Mouse (Mus musculus): ENCODE measurements around the gene Osbpl11. TPM values are rescaled to one million over a fixed set of nuclear protein-coding genes. Genes with fewer than 3 reads are reported as not detected.
"Not testable (repeated sequence)": the region's sequence is repeated elsewhere in the genome, so short reads cannot be mapped to it uniquely, and the experiment has no call there.

Gene Osbpl11
- total RNA-seq, 2 experiments from 2014 or later = 3.4 to 5.7 TPM

- ATAC-seq (replicated peaks; ENCODE audit: low FRiP score, poor library complexity, severe bottlenecking) = no peak
Observed at GRCm38 (mm10) chr16:33174695-33175094, 10.2 kb upstream of the Osbpl11 start.

DNA sequence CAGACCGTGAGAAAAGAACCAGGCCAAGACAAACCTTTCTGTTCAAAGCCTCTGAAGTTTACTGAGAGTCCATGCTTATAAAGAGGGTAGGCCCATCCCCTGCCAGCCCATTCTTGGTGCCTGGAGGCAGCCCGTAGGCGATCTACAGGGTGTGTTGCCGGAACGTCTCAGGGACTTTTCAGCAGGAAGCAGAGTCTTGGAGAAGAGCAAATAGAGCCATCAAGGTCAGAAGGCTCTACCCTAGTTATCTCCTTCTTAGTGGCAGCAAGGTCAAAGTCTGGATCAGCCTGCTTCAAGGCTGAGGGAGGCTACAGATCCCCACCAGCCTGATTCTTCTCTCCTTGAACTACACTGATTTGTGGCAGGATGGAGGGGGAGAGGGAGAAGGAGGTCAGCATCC is 8.0 kb upstream of the Osbpl11 start:
- not testable (repeated sequence) for ATAC-seq (replicated peaks; ENCODE audit: low FRiP score, poor library complexity, severe bottlenecking)

GRCm38 (mm10) chr16:33177722-33178121 is 7.1 kb upstream of the Osbpl11 start:
- ATAC-seq (replicated peaks; ENCODE audit: low FRiP score, poor library complexity, severe bottlenecking) = no peak

- no peak for ATAC-seq (replicated peaks; ENCODE audit: low FRiP score, poor library complexity, severe bottlenecking)
Observed at GRCm38 (mm10) chr16:33178278-33179074, 6.4 kb upstream of the Osbpl11 start.

DNA sequence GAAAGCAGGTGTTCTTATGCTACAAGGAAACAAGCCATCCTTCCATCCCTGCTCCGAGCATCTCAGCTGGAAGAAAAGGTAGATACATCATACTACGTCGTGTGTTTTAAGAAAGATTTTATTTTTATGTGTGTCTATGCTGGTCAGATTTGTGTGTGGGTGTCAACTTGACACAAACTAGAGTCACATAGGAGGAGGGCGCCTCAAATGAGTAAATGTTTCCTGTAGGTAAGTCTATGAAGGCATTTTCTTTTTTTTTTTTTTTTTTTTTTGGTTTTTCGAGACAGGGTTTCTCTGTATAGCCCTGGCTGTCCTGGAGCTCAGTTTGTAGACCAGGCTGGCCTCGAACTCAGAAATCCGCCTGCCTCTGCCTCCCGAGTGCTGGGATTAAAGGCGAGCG is 5.6 kb upstream of the Osbpl11 start:
- not testable (repeated sequence) for ATAC-seq (replicated peaks; ENCODE audit: low FRiP score, poor library complexity, severe bottlenecking)

DNA sequence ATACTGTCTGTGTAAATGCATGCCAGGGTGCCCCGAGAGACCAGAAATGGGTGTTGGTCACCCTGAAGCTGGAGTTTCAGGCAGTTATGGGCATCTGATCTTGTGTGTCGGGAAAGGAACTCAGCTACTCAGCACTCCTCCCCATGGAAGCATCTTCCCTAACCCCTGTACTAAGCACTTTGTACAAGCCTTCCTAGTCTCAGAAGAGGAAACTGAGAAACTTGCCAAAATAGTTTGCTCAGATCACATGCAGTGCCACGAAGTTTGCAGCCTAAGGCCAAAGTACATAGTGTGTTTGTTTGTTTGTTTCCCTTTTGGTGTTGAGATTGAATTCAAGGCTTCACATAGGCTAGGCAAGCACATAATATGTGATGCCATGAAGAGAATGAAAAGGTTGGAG is 5.0 kb upstream of the Osbpl11 start:
- no peak for ATAC-seq (replicated peaks; ENCODE audit: low FRiP score, poor library complexity, severe bottlenecking)

DNA sequence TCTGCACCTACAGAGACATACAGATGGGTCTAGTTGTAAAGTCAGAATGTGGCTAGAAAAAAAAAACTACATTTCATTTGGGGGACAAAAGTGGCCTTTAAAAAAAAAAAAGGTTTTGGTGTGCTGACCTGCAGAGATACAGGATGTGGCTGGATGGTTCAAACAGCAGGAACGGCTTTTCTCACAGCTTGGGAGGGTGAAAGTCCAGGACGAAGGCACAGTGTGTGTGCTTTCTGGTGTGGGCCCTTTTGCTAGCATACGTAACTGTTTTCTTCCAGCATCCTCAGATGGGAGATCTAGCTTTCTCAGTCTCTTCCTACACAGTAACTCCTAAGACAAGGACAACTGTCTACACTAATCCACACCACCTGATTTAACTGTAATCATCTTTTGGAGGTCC is 4.1 kb upstream of the Osbpl11 start:
- ATAC-seq (replicated peaks; ENCODE audit: low FRiP score, poor library complexity, severe bottlenecking) = no peak

DNA sequence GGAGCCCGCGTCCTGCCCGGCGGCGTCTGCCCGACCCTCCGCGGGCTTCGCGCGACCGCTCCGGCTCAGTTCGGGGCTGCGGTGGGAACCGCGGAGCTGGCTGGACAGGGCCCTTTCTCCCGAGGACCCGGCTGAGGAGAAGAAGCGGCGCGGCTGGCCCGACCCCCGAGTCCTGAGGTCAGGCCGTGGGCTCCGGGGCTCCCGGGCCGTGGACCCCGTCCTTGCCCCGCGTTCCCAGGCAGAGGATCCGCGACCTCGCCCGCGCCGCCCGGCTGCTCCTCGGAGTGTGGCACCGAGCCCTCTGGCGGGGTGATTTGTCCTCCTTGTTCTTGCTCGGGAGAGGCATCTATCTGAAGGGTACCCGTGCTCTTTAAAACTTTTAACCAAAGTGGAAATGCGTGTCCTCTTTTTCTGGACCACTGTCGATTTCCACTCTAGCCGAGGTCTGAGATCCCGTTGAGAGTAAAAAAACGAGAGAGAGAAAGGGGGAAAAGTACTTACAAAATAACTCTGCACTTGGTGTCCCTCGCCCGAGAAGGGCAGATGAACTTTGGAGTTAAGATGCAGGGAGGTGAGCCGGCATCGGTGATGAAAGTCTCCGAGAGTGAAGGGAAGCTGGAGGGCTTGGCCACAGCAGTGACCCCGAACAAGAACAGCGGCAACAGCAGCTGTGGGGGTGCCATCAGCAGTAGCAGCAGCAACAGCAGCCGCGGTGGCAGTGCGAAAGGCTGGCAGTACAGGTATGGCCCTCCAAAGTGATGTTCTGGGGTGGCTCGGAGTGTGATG is 583 bp downstream of the Osbpl11 start:
- ATAC-seq (replicated peaks; ENCODE audit: low FRiP score, poor library complexity, severe bottlenecking) = peak; percentile 62

DNA sequence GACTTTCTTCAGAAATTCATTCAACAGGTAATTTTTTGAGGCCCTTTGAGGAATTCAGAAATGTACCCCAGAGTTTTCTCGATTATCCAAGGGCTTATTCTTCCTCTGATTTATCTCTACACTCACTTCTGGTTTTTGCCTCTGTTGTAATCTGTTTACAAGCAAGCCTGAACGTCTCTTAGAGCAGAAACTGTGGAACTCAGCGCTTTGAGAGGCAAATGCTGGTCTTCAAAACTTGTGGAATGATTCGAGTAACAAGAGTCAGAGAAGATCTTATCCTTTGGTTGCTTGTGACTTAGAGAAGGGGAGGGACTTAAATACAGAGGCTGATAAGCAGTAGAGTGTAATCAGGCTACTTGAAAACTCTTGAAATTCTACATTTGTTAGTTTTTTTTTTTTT is 1.3 kb downstream of the Osbpl11 start:
- ATAC-seq (replicated peaks; ENCODE audit: low FRiP score, poor library complexity, severe bottlenecking) = no peak

DNA sequence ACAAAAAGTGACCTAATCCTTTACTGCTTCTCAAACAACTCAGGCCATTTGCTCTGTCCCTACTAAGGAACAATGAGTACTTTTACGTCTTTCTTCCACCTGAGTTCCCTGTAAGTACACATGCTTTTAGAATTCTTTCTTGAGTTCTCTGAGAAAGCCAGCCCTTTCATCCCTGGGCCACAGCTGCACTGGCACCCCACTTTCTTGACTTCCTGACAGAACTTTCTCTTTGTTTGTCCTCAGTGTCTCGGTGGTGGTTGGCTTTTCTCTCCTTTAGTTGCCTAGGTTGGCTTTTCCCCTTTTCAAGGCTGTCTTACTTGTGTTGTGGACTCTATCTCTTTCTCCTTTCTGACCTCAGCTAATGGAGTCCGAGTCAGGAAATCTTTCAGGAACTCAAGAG is 3.2 kb downstream of the Osbpl11 start:
- no peak for ATAC-seq (replicated peaks; ENCODE audit: low FRiP score, poor library complexity, severe bottlenecking)

- no peak for ATAC-seq (replicated peaks; ENCODE audit: low FRiP score, poor library complexity, severe bottlenecking)
Observed at GRCm38 (mm10) chr16:33191671-33192091, 6.8 kb downstream of the Osbpl11 start.

DNA sequence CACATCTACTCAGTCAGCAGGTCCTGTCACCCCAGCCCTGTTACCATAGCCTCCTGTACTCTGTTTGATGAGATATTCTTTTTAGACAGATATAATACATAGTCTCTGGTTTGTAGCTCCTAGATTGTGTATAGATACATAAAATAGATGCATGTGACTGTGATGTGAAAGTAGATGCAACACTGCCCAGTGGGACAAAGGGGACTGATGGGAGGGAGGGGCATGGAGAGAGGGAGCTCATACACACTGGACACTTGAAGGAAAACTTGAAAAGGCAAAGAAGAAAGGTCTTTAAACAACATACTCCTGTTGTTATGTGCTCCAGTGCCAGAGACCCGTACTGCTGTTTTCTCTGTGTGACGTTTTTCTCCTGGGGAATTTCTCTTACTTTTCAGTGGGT is 7.4 kb downstream of the Osbpl11 start:
- no peak for ATAC-seq (replicated peaks; ENCODE audit: low FRiP score, poor library complexity, severe bottlenecking)

DNA sequence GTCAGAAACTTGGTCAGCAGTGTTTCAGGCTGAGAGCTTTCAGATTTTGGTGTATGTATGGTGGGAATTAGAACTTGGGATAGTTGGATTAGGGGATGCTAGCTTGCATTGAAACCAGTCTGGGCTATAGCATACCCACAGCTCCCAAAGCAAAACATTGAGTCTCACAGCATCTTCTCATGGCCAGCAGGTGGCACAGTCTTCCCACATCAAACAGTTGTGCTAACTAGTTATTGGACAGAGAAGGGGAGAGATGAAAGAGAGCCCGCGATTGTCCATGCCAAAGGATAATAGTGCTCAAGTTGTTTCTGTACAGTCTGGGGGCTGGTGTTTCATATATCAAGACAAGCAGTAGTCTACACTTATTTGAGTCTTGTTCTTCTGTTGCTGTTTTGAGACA is 8.8 kb downstream of the Osbpl11 start:
- peak; percentile 40; the same call in 1 of the 2 replicates for ATAC-seq (replicated peaks; ENCODE audit: low FRiP score, poor library complexity, severe bottlenecking)

GRCm38 (mm10) chr16:33195686-33196313 is 10.9 kb downstream of the Osbpl11 start:
- ATAC-seq (replicated peaks; ENCODE audit: low FRiP score, poor library complexity, severe bottlenecking) = no peak

DNA sequence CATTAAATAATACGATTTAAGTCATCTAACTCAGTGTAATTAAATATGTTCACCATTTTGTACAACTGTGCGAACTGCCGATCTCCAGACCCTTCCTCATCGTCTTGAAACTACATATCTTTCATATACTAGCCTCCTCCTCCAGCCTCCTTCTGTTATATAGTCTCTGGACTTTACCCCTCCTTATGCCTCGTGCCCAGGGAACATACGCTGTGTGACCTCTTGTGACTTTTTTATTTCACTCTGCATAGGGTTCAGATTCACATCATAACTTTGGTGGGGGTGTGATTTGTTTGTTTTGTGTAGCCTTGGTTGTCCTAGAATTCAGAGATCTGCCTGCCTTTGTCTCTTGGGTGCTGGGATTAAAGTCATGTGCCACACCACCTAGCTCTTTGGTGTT is 11.7 kb downstream of the Osbpl11 start:
- ATAC-seq (replicated peaks; ENCODE audit: low FRiP score, poor library complexity, severe bottlenecking) = no peak

DNA sequence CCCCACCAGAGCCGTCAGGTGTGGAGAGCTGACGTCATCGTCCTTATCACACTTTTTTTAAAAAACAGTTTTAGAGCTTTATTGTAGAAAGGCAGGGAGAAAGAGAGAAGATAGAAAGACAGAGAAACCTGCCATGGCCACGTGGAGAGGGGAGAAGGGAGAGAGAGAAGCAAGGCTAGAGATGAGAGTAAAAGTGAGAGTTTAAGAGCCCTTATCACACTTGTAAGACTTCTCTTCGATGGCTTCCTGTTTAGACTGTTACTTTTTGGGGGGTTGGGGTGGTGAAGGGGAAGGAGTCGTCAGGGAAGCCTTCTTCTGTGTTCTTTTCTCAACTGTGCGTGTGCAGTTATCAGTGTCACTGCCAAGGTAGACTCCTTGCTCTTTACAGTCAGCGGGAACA is 15.7 kb downstream of the Osbpl11 start:
- no peak for ATAC-seq (replicated peaks; ENCODE audit: low FRiP score, poor library complexity, severe bottlenecking)

- no peak for ATAC-seq (replicated peaks; ENCODE audit: low FRiP score, poor library complexity, severe bottlenecking)
Observed at GRCm38 (mm10) chr16:33210812-33211211, 25.9 kb downstream of the Osbpl11 start.

- ATAC-seq (replicated peaks; ENCODE audit: low FRiP score, poor library complexity, severe bottlenecking) = no peak
Observed at GRCm38 (mm10) chr16:33216313-33217003, 31.6 kb downstream of the Osbpl11 start.

DNA sequence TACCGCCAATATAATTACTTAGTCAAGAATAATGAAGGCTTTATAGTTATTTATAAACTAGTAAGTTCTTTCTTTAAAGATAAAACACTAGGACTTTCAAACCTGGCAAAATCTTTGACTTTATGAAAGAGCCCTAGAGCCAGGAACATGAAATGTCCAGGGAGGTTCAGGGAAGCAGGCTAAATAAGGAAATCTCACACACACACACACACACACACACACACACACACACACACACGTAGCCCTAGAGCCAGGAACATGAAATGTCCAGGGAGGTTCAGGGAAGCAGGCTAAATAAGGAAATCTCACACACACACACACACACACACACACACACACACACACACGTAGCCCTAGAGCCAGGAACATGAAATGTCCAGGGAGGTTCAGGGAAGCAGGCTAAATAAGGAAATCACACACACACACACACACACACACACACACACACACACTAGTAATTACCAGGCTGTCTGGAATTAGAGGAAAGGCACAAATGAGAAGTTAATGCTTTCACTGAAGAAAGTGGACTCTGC is 32.7 kb downstream of the Osbpl11 start:
- ATAC-seq (replicated peaks; ENCODE audit: low FRiP score, poor library complexity, severe bottlenecking) = not testable (repeated sequence)

DNA sequence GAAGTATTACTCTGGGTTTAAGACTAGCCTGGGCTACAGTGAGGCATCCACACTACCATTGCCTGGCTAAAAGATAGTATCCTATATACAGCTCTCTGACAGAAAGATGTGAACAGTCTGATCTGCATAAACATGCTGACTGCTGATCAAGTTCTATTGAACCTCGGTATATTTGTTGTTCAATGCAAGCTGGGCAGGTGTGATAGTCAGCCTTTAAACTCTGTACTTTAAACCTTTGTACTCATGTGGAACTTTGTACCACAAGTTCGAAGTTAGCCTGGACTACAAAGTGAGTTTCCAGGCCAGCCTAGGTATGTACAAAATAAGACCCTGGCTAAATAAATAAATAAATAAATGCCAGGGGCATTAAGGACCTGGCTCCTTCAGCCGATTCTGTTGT is 37.6 kb downstream of the Osbpl11 start:
- ATAC-seq (replicated peaks; ENCODE audit: low FRiP score, poor library complexity, severe bottlenecking) = no peak

Measured in erythroid progenitor cell, adult 5-6 weeks (primary cell).